Mouse (Mus musculus) heart, adult 2 months (tissue): ENCODE measurements around the gene Cux2. TPM values are rescaled to one million over a fixed set of nuclear protein-coding genes. Genes with fewer than 3 reads are reported as not detected.

ENCODE experiments used
- DNase-seq, 2 experiments: peaks; one replicate each; pipeline ENCODE4 v3.0.0; 2021
- H3K27ac ChIP-seq: fragments of 200-600 bp; 2 replicates; pipeline ENCODE4 v1.8.1; 2022
- H3K27me3 ChIP-seq: fragments of 200-500 bp; 2 replicates; pipeline ENCODE4 v1.6.1; 2012; ENCODE audit warnings: mild to moderate bottlenecking, low read length, inconsistent platforms, mixed read lengths; ENCODE audit not compliant: control insufficient read depth, insufficient read depth
- H3K36me3 ChIP-seq: fragments of 200-500 bp; 2 replicates; pipeline ENCODE4 v1.6.1; 2012; ENCODE audit warnings: low read length, inconsistent platforms; ENCODE audit not compliant: control insufficient read depth, insufficient read depth
- H3K4me1 ChIP-seq: fragments of 200-500 bp; 2 replicates; pipeline ENCODE4 v1.6.1; 2011; ENCODE audit warnings: low read length; ENCODE audit not compliant: control insufficient read depth, insufficient read depth
- H3K4me3 ChIP-seq: fragments of 200-600 bp; 2 replicates; pipeline ENCODE4 v1.8.1; 2022
- H3K79me2 ChIP-seq: fragments of 200-500 bp; replicated peaks from 2 replicates; pipeline ENCODE4 v1.6.1; 2012; ENCODE audit warnings: mild to moderate bottlenecking, inconsistent platforms, low read length, moderate library complexity, mixed read lengths; ENCODE audit not compliant: control insufficient read depth, insufficient read depth
- H3K9ac ChIP-seq: fragments of 200-500 bp; 2 replicates; pipeline ENCODE4 v1.6.1; 2012; ENCODE audit warnings: low read depth, mild to moderate bottlenecking, control low read depth, inconsistent platforms, low read length, mixed read lengths
- CTCF ChIP-seq: fragments of 200-600 bp; IDR thresholded peaks from 2 replicates; pipeline ENCODE4 v1.8.1; 2022; ENCODE audit warnings: antibody characterized with exemption, mild to moderate bottlenecking, moderate library complexity
- EP300 ChIP-seq: fragments of 200-500 bp; IDR thresholded peaks from 2 replicates; pipeline ENCODE4 v1.6.1; 2011; ENCODE audit warnings: low read depth, low read length, control low read depth; ENCODE audit not compliant: insufficient read depth
- POLR2A ChIP-seq: fragments of 200-500 bp; IDR thresholded peaks from 2 replicates; pipeline ENCODE4 v1.6.1; 2011; ENCODE audit warnings: mild to moderate bottlenecking, low read depth, low read length, control low read depth; ENCODE audit not compliant: insufficient read depth
- WGBS: fragments of 180-500 bp; shearing (Covaris S2); methylation state at CpG from one replicate; pipeline ENCODE4 v1.1.7; 2018; 5-methylcytosine and 5-hydroxymethylcytosine counted together
- intact Hi-C: fragments of 180-260 bp; cut with DNase I; formaldehyde crosslinking; loops from one replicate; pipeline ENCODE4 v1.15.1; 2025
- polyA plus RNA-seq: library from polyadenylated mRNA; depleted of rRNA; stranded (reverse); fragments of >200 nt; gene quantifications from 2 replicates; pipeline ENCODE4 v1.2.3, GENCODE M21; 2012
- total RNA-seq, 2 experiments: library from RNA; stranded (reverse); gene quantifications; 2 replicates each; pipeline ENCODE4 v1.2.3; 2021

The Cux2 gene
- total and polyA plus RNA-seq, 3 experiments, result 11.4 to 18.4 (median 18.1) TPM

DNA sequence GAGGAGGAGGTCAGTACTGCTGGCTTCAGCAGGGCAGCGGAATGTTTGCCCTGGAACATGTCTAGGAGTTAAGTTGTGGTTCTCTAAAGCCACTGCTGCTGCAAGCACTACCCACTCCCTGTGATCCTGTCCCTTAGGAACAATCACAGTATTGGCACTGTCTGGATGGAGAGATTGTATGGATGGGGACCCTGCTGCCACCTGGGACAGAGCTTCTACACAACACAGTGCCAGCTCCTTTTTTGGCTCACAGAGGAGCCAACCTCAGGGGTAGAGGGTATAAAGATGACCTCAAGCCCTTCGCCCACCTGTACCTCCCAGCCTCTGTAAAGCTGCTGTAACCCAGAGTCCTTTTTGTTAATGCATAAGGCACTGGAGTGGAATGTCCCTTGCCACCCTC, 233.3 kb downstream of the Cux2 start:
- no peak overlapping the region for H3K27ac ChIP-seq
- WGBS, result 94% methylated on average over 2 of the region's 2 CpGs
- H3K36me3 ChIP-seq, result peaks cover 4% of the 10 kb centered on the region
- no peaks in the 10 kb centered on the region for H3K27me3 ChIP-seq
- intact Hi-C loops, result no loop called here
- H3K9ac ChIP-seq, result no peak overlapping the region
- no peak overlapping the region for H3K4me3 ChIP-seq
- no peak for TF ChIP-seq POLR2A
- H3K4me1 ChIP-seq, result peaks cover 22% of the 10 kb centered on the region
- DNase-seq, result no peak
- no peaks in the 10 kb centered on the region for H3K79me2 ChIP-seq

DNA sequence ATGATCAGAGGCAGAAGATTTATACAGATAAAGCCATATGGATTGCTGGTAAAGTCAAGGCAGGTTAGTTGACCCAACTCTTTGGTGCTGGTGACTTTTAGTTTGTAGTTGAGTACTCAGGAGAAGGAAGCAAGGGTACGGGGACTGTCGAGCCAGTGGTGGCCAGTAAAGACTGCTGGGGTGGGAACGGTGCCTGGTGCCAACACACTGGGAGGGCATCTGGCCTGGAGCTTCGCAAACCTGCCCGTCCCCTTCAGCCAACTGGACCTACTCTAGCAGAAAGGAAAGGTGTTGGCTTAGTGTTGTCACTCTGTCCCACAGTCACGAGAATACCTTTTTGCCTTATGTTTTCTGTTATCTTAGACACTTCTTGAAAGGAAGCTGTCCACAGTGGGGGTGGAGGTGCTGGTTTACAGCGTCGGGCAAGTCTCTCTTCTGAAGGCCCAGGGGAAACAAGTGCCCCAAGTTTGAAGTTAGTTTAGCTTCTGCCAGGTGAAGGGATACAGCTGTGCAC, 234.0 kb downstream of the Cux2 start:
- 65% methylated on average over 8 of the region's 8 CpGs for WGBS

DNA sequence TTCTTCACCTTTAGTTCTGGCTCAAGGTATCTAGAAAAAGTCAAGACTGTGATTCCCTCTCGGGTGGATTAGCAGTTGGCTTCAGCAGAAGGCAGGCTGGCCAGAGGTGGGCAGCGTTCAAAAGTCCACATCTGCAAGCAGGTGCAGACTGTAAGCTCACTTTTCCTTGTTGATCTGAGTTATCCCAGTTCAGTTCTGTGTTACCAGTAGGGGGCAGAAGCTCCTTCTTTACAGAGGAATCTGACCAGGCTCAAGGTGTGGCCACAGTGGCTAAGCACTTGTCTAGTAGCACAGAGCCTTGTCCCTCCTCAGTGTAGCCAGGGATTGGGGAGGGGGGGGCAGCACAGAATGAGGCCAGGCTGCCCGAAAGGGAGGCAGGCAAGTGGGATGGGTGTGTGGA, 234.8 kb downstream of the Cux2 start:
- TF ChIP-seq EP300 (no peak), CTCF (peak; percentile 82)
- H3K9ac ChIP-seq, result no peak overlapping the region
- DNase-seq, result peak; percentile 60 to 73
- WGBS, result 46% methylated on average over 3 of the region's 3 CpGs
- H3K4me1 ChIP-seq, result peaks cover 21% of the 10 kb centered on the region
- no peaks in the 10 kb centered on the region for H3K79me2 ChIP-seq
- no peaks in the 10 kb centered on the region for H3K36me3 ChIP-seq
- peak overlapping the region; percentile 43 for H3K27ac ChIP-seq
- intact Hi-C loops, result loop anchor here (1.0 kb wide), 1 partner anchor 27 kb away; no protein-coding TSS in a partner anchor
- no peak overlapping the region for H3K4me3 ChIP-seq
- no peaks in the 10 kb centered on the region for H3K27me3 ChIP-seq

More for the DNA sequence above, 234.0 kb downstream of the Cux2 start:
- peaks cover 21% of the 10 kb centered on the region for H3K4me1 ChIP-seq
- no peaks in the 10 kb centered on the region; the same call in 1 of the 2 replicates for H3K36me3 ChIP-seq
- TF ChIP-seq EP300 (no peak), CTCF (no peak), POLR2A (no peak)
- H3K79me2 ChIP-seq, result no peaks in the 10 kb centered on the region
- no peaks in the 10 kb centered on the region for H3K27me3 ChIP-seq
- H3K4me3 ChIP-seq, result no peak overlapping the region
- DNase-seq, result peak in 1 of 2 experiments; percentile 5
- no peak overlapping the region for H3K9ac ChIP-seq
- intact Hi-C loops, result loop anchor here (1.0 kb wide), 1 partner anchor 26 kb away; no protein-coding TSS in a partner anchor
- no peak overlapping the region; the same call in 1 of the 2 replicates for H3K27ac ChIP-seq

- intact Hi-C loops, result no loop called here
- peak in 1 of 2 experiments; percentile 32 for DNase-seq
- Histone ChIP-seq H3K9ac (no peak overlapping the region), H3K4me1 (peaks cover 27% of the 10 kb centered on the region), H3K36me3 (peaks cover 3% of the 10 kb centered on the region; the same call in 1 of the 2 replicates), H3K4me3 (no peak overlapping the region), H3K79me2 (no peaks in the 10 kb centered on the region), H3K27me3 (no peaks in the 10 kb centered on the region), H3K27ac (no peak overlapping the region)
- TF ChIP-seq CTCF, result no peak
- TF ChIP-seq EP300, result no peak
- TF ChIP-seq POLR2A, result no peak
- 90% methylated on average over 10 of the region's 10 CpGs for WGBS
Measured at GRCm38 (mm10) chr5:121813744-121814143, 236.2 kb downstream of the Cux2 start.

DNA sequence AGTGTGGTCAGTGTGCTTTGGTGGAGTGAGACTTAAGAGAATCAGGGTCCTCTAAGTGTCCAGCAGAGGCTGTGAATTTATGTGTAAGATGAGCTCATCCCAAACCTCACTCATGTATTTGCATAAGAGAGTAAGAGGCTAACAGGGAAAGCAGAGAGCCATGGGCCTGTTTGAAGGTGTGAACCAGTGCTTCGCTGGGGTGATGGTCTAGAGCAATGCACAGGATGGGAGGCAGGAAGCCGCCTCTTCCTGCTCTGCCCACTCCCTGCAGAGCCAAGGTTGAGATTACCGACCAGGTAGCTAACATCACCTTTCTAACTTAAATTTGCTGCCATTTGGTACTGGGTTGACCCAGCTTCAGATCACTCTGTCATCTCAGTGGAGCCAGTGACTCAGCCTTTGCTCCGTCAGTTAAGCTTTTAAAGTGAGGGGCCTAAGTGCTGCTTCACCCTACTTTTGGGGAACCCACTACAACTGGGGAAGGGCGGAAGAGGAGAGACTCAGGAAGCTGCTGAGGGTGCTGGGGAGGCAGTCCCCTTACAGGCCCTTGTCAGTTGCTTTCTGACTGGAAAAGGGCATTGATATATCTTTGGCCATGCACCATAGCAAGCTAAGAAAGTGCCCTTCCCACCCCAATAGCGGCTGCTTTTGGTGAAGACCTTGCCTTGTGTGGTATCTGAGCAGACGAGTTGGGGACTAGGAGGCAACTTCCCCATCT, 237.2 kb downstream of the Cux2 start:
- peaks cover 28% of the 10 kb centered on the region for H3K4me1 ChIP-seq
- H3K4me3 ChIP-seq, result no peak overlapping the region
- DNase-seq, result no peak
- intact Hi-C loops, result no loop called here
- H3K79me2 ChIP-seq, result no peaks in the 10 kb centered on the region
- peaks cover 6% of the 10 kb centered on the region; the same call in 1 of the 2 replicates for H3K36me3 ChIP-seq
- 64% methylated on average over 7 of the region's 7 CpGs for WGBS
- H3K27me3 ChIP-seq, result no peaks in the 10 kb centered on the region
- peak overlapping the region; percentile 18; the same call in 1 of the 2 replicates for H3K27ac ChIP-seq
- TF ChIP-seq EP300 (no peak), CTCF (no peak), POLR2A (no peak)
- no peak overlapping the region for H3K9ac ChIP-seq

GRCm38 (mm10) chr5:121811485-121811931, 238.4 kb downstream of the Cux2 start:
- H3K4me1 ChIP-seq, result peaks cover 30% of the 10 kb centered on the region
- peaks cover 11% of the 10 kb centered on the region; the same call in 1 of the 2 replicates for H3K36me3 ChIP-seq
- intact Hi-C loops, result no loop called here
- no peak for DNase-seq
- peak overlapping the region; percentile 18 for H3K27ac ChIP-seq
- no peaks in the 10 kb centered on the region for H3K79me2 ChIP-seq
- no peak overlapping the region for H3K9ac ChIP-seq
- 51% methylated on average over 5 of the region's 5 CpGs for WGBS
- H3K27me3 ChIP-seq, result no peaks in the 10 kb centered on the region
- no peak overlapping the region for H3K4me3 ChIP-seq
- no peak for TF ChIP-seq POLR2A
- no peak for TF ChIP-seq CTCF
- TF ChIP-seq EP300, result no peak
